Mouse (Mus musculus): Measurements from ENCODE around the gene Tssc4. TPM values are rescaled to one million over a fixed set of nuclear protein-coding genes. Genes with fewer than 3 reads are reported as not detected.

Gene Tssc4
- polyA plus RNA-seq, 1 experiment from 2014 or later = 71.8 TPM

GRCm38 (mm10) chr7:143059202-143059870 is 9.7 kb upstream of the Tssc4 start:
- Histone ChIP-seq H3K4me3 (ENCODE audit: low read depth, low read length) (no peak overlapping the region), H3K9me3 (ENCODE audit: control insufficient read depth, low read length) (no peaks in the 10 kb centered on the region), H3K9ac (replicated peaks; ENCODE audit: low read depth, low read length) (no peak overlapping the region), H3K4me1 (ENCODE audit: control insufficient read depth, insufficient read depth, low read length) (peaks cover 28% of the 10 kb centered on the region), H3K27ac (ENCODE audit: low read depth, low read length) (0 out of 2 replicates have a peak overlapping the region, but pooled peaks have one; percentile 39), H3K27me3 (ENCODE audit: control insufficient read depth, insufficient read depth, low read length) (no peaks in the 10 kb centered on the region), H3K4me2 (ENCODE audit: low read depth, low read length) (no peak overlapping the region), H3K36me3 (ENCODE audit: control insufficient read depth, insufficient read depth, low read length) (peaks cover 13% of the 10 kb centered on the region)
- ATAC-seq (ENCODE audit: low read depth) = no peak
- 82% methylated on average over 5 of the region's 5 CpGs for WGBS

- Histone ChIP-seq H3K9ac (replicated peaks; ENCODE audit: low read depth, low read length) (no peak overlapping the region), H3K27ac (ENCODE audit: low read depth, low read length) (no peak overlapping the region), H3K36me3 (ENCODE audit: control insufficient read depth, insufficient read depth, low read length) (peaks cover 33% of the 10 kb centered on the region), H3K27me3 (ENCODE audit: control insufficient read depth, insufficient read depth, low read length) (no peaks in the 10 kb centered on the region), H3K4me2 (ENCODE audit: low read depth, low read length) (no peak overlapping the region), H3K4me3 (ENCODE audit: low read depth, low read length) (no peak overlapping the region), H3K9me3 (ENCODE audit: control insufficient read depth, low read length) (no peaks in the 10 kb centered on the region), H3K4me1 (ENCODE audit: control insufficient read depth, insufficient read depth, low read length) (peaks cover 12% of the 10 kb centered on the region)
- ATAC-seq (ENCODE audit: low read depth) = no peak
- WGBS = 91% methylated on average over 2 of the region's 2 CpGs
Observed at GRCm38 (mm10) chr7:143062704-143063103, 6.3 kb upstream of the Tssc4 start.

DNA sequence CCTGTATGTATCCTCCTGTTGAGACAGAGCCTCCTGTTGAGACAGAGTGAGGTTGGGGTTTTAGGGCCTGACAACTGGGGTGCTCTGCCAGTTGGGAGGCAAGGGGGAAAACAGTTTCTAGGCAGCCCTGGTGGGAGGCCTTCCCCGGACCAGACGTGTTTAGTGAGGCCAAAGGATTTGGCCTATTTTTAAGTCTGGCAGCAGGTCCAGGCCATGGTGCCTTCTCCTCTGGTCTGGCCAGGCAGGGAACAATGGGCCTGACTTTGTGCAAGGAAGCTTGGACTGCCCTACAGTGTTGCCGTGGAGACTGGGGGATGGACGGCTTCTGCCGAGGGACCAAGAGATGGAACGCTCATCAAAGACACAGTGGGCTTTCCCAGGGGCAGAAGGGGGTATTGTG is 4.8 kb upstream of the Tssc4 start:
- no peaks in the 10 kb centered on the region for H3K27me3 ChIP-seq (ENCODE audit: control insufficient read depth, insufficient read depth, low read length)
- no peaks in the 10 kb centered on the region for H3K9me3 ChIP-seq (ENCODE audit: control insufficient read depth, low read length)
- H3K36me3 ChIP-seq (ENCODE audit: control insufficient read depth, insufficient read depth, low read length) = peaks cover 33% of the 10 kb centered on the region
- WGBS = 27% methylated on average over 6 of the region's 6 CpGs
- H3K9ac ChIP-seq (replicated peaks; ENCODE audit: low read depth, low read length) = no peak overlapping the region
- no peak overlapping the region for H3K27ac ChIP-seq (ENCODE audit: low read depth, low read length)
- H3K4me1 ChIP-seq (ENCODE audit: control insufficient read depth, insufficient read depth, low read length) = peaks cover 11% of the 10 kb centered on the region; the same call in 1 of the 2 replicates
- H3K4me3 ChIP-seq (ENCODE audit: low read depth, low read length) = no peak overlapping the region
- H3K4me2 ChIP-seq (ENCODE audit: low read depth, low read length) = no peak overlapping the region
- ATAC-seq (ENCODE audit: low read depth) = no peak

- H3K27me3 ChIP-seq (ENCODE audit: control insufficient read depth, insufficient read depth, low read length) = peaks cover 2% of the 10 kb centered on the region; the same call in 1 of the 2 replicates
- no peak overlapping the region for H3K4me2 ChIP-seq (ENCODE audit: low read depth, low read length)
- H3K9me3 ChIP-seq (ENCODE audit: control insufficient read depth, low read length) = no peaks in the 10 kb centered on the region
- no peak overlapping the region for H3K4me3 ChIP-seq (ENCODE audit: low read depth, low read length)
- no peak overlapping the region for H3K27ac ChIP-seq (ENCODE audit: low read depth, low read length)
- H3K36me3 ChIP-seq (ENCODE audit: control insufficient read depth, insufficient read depth, low read length) = peaks cover 33% of the 10 kb centered on the region
- no peak overlapping the region for H3K9ac ChIP-seq (replicated peaks; ENCODE audit: low read depth, low read length)
- 91% methylated on average over 2 of the region's 2 CpGs for WGBS
- ATAC-seq (ENCODE audit: low read depth) = no peak
- H3K4me1 ChIP-seq (ENCODE audit: control insufficient read depth, insufficient read depth, low read length) = peaks cover 19% of the 10 kb centered on the region
Observed at GRCm38 (mm10) chr7:143065692-143066091, 3.4 kb upstream of the Tssc4 start.

- no peak overlapping the region for H3K4me3 ChIP-seq (ENCODE audit: low read depth, low read length)
Observed at GRCm38 (mm10) chr7:143067469-143067868, 1.6 kb upstream of the Tssc4 start.

DNA sequence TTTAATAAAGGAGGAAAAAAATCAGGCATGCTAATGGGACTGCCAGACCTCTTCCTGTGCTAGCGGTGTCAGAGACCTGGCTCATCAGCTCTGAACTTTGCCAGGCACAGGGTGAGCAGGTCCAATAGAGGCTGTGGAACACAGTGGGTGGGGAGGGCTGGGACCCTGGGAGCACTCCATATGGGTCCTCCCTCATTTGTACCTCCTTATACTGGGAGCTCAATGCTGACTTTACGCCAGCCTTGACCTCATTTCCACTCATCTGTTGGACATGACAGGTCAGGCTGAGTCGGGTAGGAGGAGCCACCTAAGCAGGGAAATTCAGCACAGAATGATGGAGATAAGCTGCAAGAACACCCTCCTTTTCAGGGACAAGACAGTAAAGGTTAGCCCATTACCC is 1.2 kb upstream of the Tssc4 start:
- Histone ChIP-seq H3K9ac (replicated peaks; ENCODE audit: low read depth, low read length) (peak overlapping the region; percentile 72), H3K4me3 (ENCODE audit: low read depth, low read length) (peak overlapping the region; percentile 54; the same call in 1 of the 2 replicates), H3K27me3 (ENCODE audit: control insufficient read depth, insufficient read depth, low read length) (peaks cover 2% of the 10 kb centered on the region; the same call in 1 of the 2 replicates), H3K4me2 (ENCODE audit: low read depth, low read length) (peak overlapping the region; percentile 52), H3K4me1 (ENCODE audit: control insufficient read depth, insufficient read depth, low read length) (peaks cover 23% of the 10 kb centered on the region), H3K27ac (ENCODE audit: low read depth, low read length) (peak overlapping the region; percentile 96), H3K9me3 (ENCODE audit: control insufficient read depth, low read length) (no peaks in the 10 kb centered on the region), H3K36me3 (ENCODE audit: control insufficient read depth, insufficient read depth, low read length) (peaks cover 27% of the 10 kb centered on the region)
- ATAC-seq (ENCODE audit: low read depth) = no peak
- 71% methylated on average over 3 of the region's 3 CpGs for WGBS

More at GRCm38 (mm10) chr7:143067469-143067868, 1.6 kb upstream of the Tssc4 start:
- H3K4me2 ChIP-seq (ENCODE audit: low read depth, low read length) = peak overlapping the region; percentile 52; the same call in 1 of the 2 replicates
- H3K9ac ChIP-seq (replicated peaks; ENCODE audit: low read depth, low read length) = no peak overlapping the region
- H3K27ac ChIP-seq (ENCODE audit: low read depth, low read length) = peak overlapping the region; percentile 96; the same call in 1 of the 2 replicates
- H3K4me1 ChIP-seq (ENCODE audit: control insufficient read depth, insufficient read depth, low read length) = peaks cover 23% of the 10 kb centered on the region
- H3K27me3 ChIP-seq (ENCODE audit: control insufficient read depth, insufficient read depth, low read length) = peaks cover 2% of the 10 kb centered on the region; the same call in 1 of the 2 replicates
- H3K9me3 ChIP-seq (ENCODE audit: control insufficient read depth, low read length) = no peaks in the 10 kb centered on the region
- peaks cover 32% of the 10 kb centered on the region for H3K36me3 ChIP-seq (ENCODE audit: control insufficient read depth, insufficient read depth, low read length)
- no peak for ATAC-seq (ENCODE audit: low read depth)
- 40% methylated on average over 2 of the region's 2 CpGs for WGBS

DNA sequence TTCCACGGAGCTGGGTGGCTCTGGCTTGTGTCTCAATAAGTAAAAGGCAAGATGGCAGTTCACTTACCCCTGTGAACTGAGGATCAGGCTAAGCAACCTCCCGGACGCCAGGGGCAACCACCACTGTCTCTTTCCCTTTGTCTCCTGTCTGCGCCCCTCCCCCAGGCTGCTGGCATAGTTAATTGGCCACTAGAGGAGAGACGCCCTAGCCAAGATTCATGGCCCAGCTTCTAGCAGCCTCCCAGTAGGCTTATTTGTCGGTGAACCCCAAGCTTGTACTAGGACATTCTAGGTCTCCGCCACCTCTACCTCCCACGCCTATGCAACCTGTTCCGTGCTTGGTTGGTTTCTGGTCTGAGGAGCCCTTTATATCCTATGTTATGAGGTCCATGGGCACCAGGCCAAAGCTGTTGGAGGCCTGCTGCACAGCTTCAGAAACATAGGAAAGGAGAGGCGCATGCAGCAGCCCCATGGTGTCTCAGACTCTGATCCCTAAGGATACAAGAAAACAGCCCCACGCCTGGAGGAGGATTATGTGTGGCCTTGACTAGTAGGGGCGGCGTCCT is 650 bp upstream of the Tssc4 start:
- peaks cover 2% of the 10 kb centered on the region; the same call in 1 of the 2 replicates for H3K27me3 ChIP-seq (ENCODE audit: control insufficient read depth, insufficient read depth, low read length)
- peak overlapping the region; percentile 52 for H3K4me2 ChIP-seq (ENCODE audit: low read depth, low read length)
- 31% methylated on average over 13 of the region's 13 CpGs for WGBS
- ATAC-seq (ENCODE audit: low read depth) = no peak; the same call in 1 of the 2 replicates
- peak overlapping the region; percentile 72 for H3K9ac ChIP-seq (replicated peaks; ENCODE audit: low read depth, low read length)
- peaks cover 23% of the 10 kb centered on the region for H3K4me1 ChIP-seq (ENCODE audit: control insufficient read depth, insufficient read depth, low read length)
- peaks cover 24% of the 10 kb centered on the region for H3K36me3 ChIP-seq (ENCODE audit: control insufficient read depth, insufficient read depth, low read length)
- H3K9me3 ChIP-seq (ENCODE audit: control insufficient read depth, low read length) = no peaks in the 10 kb centered on the region
- peak overlapping the region; percentile 54 for H3K4me3 ChIP-seq (ENCODE audit: low read depth, low read length)
- peak overlapping the region; percentile 96 for H3K27ac ChIP-seq (ENCODE audit: low read depth, low read length)

GRCm38 (mm10) chr7:143069751-143070400 is 827 bp downstream of the Tssc4 start:
- Histone ChIP-seq H3K36me3 (ENCODE audit: control insufficient read depth, insufficient read depth, low read length) (peaks cover 16% of the 10 kb centered on the region), H3K27ac (ENCODE audit: low read depth, low read length) (peak overlapping the region; percentile 70), H3K4me3 (ENCODE audit: low read depth, low read length) (peak overlapping the region; percentile 54), H3K4me1 (ENCODE audit: control insufficient read depth, insufficient read depth, low read length) (peaks cover 23% of the 10 kb centered on the region), H3K9ac (replicated peaks; ENCODE audit: low read depth, low read length) (peak overlapping the region; percentile 82), H3K4me2 (ENCODE audit: low read depth, low read length) (peak overlapping the region; percentile 97), H3K9me3 (ENCODE audit: control insufficient read depth, low read length) (no peaks in the 10 kb centered on the region), H3K27me3 (ENCODE audit: control insufficient read depth, insufficient read depth, low read length) (peaks cover 2% of the 10 kb centered on the region; the same call in 1 of the 2 replicates)
- ATAC-seq (ENCODE audit: low read depth) = no peak
- WGBS = 13% methylated on average over 30 of the region's 30 CpGs
